Mouse (Mus musculus): ENCODE measurements at regions not wholly inside any gene's neighbourhood (a gene's known extent, or its start where the extent isn't known, plus 50 kb on each side); places are given as distances from the start of the nearest gene placed in this dataset.
"Not testable (repeated sequence)": the region's sequence is repeated elsewhere in the genome, so short reads cannot be mapped to it uniquely, and the experiment has no call there.

DNA sequence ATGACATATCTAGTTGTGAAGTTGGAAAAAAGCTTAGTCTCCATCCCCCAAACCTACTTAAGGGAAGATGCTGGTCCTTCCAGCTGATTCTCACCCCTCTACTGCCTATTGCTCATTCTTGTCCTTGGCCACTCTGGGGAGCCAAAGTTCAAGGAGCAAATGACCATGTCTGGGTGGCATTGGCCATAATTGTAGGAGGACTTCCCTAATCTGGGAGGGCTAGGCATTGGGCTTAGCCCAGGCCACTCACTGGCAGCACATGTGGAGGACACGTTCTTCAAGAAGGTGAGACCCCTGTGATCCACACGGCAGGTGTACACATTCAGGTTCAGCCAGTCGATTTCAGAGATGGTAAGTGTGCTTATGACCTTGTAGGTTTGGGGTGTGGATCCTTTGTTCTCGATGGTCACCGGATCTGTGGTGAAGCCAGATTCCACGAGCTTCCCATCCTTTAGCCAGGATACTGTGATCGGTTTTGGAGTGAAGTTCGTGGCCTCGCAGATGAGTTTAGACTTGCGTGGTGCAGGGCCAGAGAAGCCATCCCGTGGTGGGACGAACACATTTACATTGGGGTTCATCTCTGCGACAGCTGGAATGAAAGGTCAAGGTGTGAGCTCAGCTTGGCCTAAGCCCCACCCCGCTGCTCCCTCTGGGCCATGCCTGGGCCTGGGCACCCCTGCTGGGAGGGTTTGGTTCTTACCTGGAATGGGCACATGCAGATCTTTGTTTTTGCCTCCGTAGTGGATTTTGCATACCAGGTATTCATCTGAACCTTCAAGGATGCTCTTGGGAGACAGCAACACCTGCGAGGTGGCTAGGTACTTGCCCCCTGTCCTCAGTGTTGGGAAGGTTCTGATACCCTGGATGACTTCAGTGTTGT is 67.4 kb upstream of the Adam6b start:
- ATAC-seq (ENCODE audit: insufficient number of reproducible peaks, low FRiP score, low TSS enrichment): no peak

GRCm38 (mm10) chr12:113422736-113423254 is 66.5 kb upstream of the Adam6b start:
- ATAC-seq (ENCODE audit: insufficient number of reproducible peaks, low FRiP score, low TSS enrichment): no peak

DNA sequence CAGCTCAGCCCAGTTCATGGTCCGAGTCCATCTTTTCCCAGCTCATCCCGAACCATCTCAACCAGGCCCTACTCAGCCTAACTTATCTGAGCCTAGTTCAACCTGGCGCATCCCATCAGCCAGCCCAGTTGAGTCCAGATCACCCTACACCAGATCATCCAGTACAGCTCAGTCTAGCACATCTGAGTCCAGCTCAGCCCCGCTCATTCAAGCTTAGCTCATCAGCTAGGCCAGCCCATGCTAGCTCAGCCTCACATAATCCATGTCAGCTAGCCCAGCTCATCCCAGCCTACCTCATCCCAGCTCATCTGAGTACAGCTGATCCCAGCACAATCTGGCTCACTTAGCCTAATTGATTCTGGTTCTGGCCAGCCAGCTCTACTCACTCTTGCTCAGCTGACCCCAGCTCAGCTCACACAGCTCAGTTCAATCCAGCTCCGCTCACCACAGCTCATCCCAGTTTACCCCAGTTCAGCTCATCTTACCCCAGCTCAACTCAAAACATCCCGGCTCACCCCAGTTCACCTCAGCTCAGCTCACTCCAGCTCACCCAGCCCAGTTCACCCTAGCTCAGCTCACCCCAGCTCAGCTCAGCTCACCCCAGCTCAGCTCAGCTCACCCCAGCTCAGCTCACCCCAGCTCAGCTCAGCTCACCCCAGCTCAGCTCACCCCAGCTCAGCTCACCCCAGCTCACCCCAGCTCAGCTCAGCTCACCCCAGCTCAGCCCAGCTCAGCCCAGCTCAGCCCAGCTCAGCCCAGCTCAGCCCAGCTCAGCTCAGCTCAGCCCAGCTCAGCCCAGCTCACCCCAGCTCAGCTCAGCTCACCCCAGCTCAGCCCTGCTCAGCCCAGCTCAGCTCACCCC is 65.3 kb upstream of the Adam6b start:
- no peak for ATAC-seq (ENCODE audit: insufficient number of reproducible peaks, low FRiP score, low TSS enrichment)

DNA sequence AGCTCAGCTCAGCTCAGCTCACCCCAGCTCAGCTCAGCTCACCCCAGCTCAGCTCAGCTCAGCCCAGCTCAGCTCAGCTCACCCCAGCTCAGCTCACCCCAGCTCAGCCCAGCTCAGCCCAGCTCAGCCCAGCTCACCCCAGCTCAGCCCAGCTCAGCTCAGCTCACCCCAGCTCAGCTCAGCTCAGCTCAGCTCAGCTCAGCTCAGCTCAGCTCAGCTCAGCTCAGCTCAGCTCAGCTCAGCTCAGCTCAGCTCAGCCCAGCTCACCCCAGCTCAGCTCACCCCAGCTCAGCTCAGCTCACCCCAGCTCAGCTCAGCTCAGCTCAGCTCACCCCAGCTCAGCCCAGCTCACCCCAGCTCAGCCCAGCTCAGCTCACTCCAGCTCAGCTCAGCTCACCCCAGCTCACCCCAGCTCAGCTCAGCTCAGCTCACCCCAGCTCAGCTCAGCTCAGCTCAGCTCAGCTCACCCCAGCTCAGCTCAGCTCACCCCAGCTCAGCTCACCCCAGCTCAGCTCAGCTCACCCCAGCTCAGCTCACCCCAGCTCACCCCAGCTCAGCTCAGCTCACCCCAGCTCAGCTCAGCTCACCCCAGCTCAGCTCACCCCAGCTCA is 64.6 kb upstream of the Adam6b start:
- not testable (repeated sequence) for ATAC-seq (ENCODE audit: insufficient number of reproducible peaks, low FRiP score, low TSS enrichment)

DNA sequence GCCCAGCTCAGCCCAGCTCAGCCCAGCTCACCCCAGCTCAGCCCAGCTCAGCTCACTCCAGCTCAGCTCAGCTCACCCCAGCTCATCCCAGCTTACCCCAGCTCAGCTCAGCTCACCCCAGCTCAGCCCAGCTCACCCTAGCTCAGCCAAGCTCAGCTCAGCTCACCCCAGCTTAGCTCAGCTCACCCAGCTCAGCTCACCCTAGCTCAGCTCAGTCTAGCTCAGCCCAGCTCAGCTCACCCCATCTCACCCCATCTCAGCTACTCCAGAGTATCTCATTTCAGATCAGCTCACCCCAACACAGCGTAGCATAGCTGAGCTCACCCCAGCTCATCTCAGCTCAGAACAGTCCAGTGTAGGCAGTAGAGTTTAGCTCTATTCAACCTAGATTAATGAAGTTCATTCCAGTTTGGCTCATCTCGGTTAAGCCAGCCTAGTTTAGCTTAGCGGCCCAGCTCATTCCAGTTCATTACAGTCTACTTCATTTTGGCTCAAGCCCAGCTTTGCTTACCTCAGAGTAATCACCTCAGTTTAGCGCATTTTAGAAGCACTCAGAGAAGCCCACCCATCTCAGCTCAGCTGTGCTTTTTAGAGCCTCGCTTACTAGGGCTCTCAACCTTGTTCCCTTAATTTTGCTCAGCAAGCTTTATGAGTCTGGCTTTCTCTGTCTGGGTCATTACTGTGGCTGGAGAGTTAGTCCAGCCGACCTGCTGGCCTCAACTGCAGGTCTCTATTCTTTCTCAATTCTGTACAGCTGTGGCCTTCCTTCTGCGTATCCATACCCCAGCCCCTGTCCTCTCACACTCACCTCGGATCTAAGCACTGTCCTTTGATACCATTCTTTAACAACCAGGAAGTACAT is 63.9 kb upstream of the Adam6b start:
- ATAC-seq (ENCODE audit: insufficient number of reproducible peaks, low FRiP score, low TSS enrichment): no peak

DNA sequence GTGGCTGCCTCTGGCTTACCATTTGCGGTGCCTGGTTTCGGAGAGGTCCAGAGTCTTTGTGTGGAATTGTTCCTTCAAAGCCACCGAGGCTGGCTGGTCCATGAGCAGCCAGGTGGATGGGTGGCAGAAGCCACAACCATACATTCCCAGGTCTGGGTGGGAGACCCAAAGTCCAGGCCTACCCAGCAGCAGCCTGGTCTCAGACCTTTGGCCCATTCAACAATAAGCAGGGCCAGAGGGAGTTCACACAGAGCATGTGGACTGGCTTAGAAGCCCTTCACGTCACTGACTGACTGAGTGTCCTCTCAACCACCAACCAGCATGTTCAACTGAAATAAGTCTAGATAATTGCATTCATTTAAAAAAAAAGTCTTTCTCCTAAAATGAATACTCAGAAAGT is 62.7 kb upstream of the Adam6b start:
- no peak for ATAC-seq (ENCODE audit: insufficient number of reproducible peaks, low FRiP score, low TSS enrichment)

GRCm38 (mm10) chr12:113427339-113427738 is 62.0 kb upstream of the Adam6b start:
- no peak for ATAC-seq (ENCODE audit: insufficient number of reproducible peaks, low FRiP score, low TSS enrichment)

DNA sequence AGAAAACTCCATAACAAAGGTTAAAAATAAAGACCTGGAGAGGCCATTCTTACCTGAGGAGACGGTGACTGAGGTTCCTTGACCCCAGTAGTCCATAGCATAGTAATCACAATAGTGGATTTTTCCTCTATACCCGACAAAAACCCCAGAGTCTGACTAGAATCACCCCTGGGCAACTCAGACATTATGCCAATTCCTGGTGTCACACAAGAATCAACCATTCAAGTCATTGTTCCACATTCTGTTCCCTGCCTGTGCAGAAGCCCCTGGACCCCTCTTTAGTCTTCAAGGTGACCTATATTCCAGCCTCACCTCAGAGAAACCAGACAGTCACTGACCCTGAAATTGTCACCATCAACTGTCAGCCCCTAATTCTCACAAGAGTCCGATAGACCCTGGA is 60.9 kb upstream of the Adam6b start:
- no peak for ATAC-seq (ENCODE audit: insufficient number of reproducible peaks, low FRiP score, low TSS enrichment)

DNA sequence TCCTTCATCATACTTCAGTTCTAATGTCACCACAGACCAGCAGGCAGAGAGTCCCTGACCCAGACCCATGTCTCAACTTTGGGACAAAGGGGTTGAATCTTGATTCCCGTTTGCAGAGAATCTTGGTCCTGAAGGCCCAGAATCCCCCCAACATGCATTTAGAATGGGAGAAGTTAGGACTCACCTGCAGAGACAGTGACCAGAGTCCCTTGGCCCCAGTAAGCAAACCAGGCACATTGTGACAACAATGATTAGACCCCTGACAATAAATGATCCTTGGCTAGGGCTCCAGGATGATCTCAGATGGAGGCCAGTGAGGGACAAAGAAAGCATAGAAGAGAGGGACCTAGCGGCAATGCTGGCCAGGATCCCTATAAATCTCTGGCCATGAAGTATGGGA is 60.4 kb upstream of the Adam6b start:
- ATAC-seq (ENCODE audit: insufficient number of reproducible peaks, low FRiP score, low TSS enrichment): no peak

DNA sequence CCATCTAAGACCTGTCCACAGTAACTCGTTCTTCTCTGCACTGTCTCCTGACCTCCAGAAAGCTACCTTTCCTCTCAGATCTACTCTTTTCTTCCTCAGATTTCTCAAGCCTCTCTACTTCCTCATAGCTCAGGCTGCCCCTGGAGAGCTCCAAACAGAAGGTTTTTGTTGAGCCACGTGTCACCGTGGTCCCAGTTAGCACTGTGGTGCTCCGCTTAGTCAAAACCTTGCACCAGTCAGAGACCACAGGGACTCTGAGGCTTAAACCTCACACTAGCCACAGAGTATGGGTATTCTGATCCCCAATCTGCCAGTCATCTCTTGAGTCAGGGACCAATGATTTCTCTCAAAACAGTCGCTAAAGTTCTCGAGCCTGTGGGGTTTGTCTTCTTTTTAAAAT is 59.0 kb upstream of the Adam6b start:
- ATAC-seq (ENCODE audit: insufficient number of reproducible peaks, low FRiP score, low TSS enrichment): no peak
